Mouse (Mus musculus) MEL (cell line): ENCODE data around the gene Jdp2. TPM values are rescaled to one million over a fixed set of nuclear protein-coding genes. Genes with fewer than 3 reads are reported as not detected.

ENCODE experiments used
- DNase-seq: peaks from one replicate; pipeline ENCODE4 v3.0.0; 2011; ENCODE audit warnings: low read depth, low spot score
- H3K27ac ChIP-seq: 2 replicates; pipeline ENCODE4 v1.5.1; 2012; ENCODE audit warnings: low read depth, mild to moderate bottlenecking, control low read depth, low read length, moderate library complexity; ENCODE audit not compliant: control insufficient read depth
- H3K27me3 ChIP-seq, 2 experiments: fragments of 150-350 bp in 1 of 2; sonication (generic) in 1 of 2; 2 replicates each; pipeline ENCODE4 v1.6.1; 2012; ENCODE audit warnings: low read length in 2 of 2, mild to moderate bottlenecking in 2 of 2, improper control_type of control experiment in 1 of 2, moderate library complexity in 1 of 2; ENCODE audit not compliant: insufficient read depth in 2 of 2, control insufficient read depth in 1 of 2
- H3K36me3 ChIP-seq, 2 experiments: 2 replicates each; pipeline ENCODE4 v1.6.1; 2012 to 2014; ENCODE audit warnings: low read length in 2 of 2, improper control_type of control experiment in 1 of 2, inconsistent platforms in 1 of 2, mild to moderate bottlenecking in 1 of 2; ENCODE audit not compliant: insufficient read depth in 2 of 2, control insufficient read depth in 1 of 2
- H3K4me1 ChIP-seq, 2 experiments: fragments of 150-350 bp in 1 of 2; sonication (generic) in 1 of 2; 2 replicates each; pipeline ENCODE4 v1.6.1; 2012; ENCODE audit warnings: low read length in 2 of 2, improper control_type of control experiment in 1 of 2, mild to moderate bottlenecking in 1 of 2; ENCODE audit not compliant: insufficient read depth in 2 of 2, control insufficient read depth in 1 of 2
- H3K4me3 ChIP-seq, 2 experiments: fragments of 150-350 bp in 1 of 2; sonication (generic) in 1 of 2; 2 replicates each; pipeline ENCODE4 v1.5.1; 2012; ENCODE audit warnings: low read depth in 2 of 2, low read length in 2 of 2, mild to moderate bottlenecking in 2 of 2, moderate library complexity in 2 of 2, control low read depth in 1 of 2, improper control_type of control experiment in 1 of 2; ENCODE audit not compliant: control insufficient read depth in 1 of 2, insufficient read depth in 1 of 2
- H3K79me2 ChIP-seq: 2 replicates; pipeline ENCODE4 v1.6.1; 2012; ENCODE audit warnings: mild to moderate bottlenecking, low read length, moderate library complexity; ENCODE audit not compliant: control insufficient read depth, poor library complexity, insufficient read depth
- H3K9ac ChIP-seq: 2 replicates; pipeline ENCODE4 v1.6.1; 2012; ENCODE audit warnings: low read depth, mild to moderate bottlenecking, control low read depth, low read length, moderate library complexity; ENCODE audit not compliant: control insufficient read depth, poor library complexity, severe bottlenecking
- H3K9me3 ChIP-seq: fragments of 150-350 bp; sonication (generic); replicated peaks from 2 replicates; pipeline ENCODE4 v1.6.1; 2012; ENCODE audit warnings: mild to moderate bottlenecking, low read length, improper control_type of control experiment, moderate library complexity; ENCODE audit not compliant: insufficient read depth
- BHLHE40 ChIP-seq: IDR thresholded peaks from 2 replicates; pipeline ENCODE4 v1.6.1; 2012; ENCODE audit warnings: low read depth, mild to moderate bottlenecking, inconsistent platforms, low read length, improper control_type of control experiment, borderline replicate concordance
- CHD1 ChIP-seq: IDR thresholded peaks from 2 replicates; pipeline ENCODE4 v1.6.1; 2012; ENCODE audit warnings: low read depth, mild to moderate bottlenecking, inconsistent platforms, low read length, improper control_type of control experiment
- E2F4 ChIP-seq: IDR thresholded peaks from 2 replicates; pipeline ENCODE4 v1.6.1; 2011; ENCODE audit warnings: low read depth, low read length, improper control_type of control experiment, borderline replicate concordance
- ETS1 ChIP-seq: IDR thresholded peaks from 2 replicates; pipeline ENCODE4 v1.6.1; 2012; ENCODE audit warnings: low read depth, mild to moderate bottlenecking, inconsistent platforms, low read length, improper control_type of control experiment, moderate library complexity
- GATA1 ChIP-seq: IDR thresholded peaks from 2 replicates; pipeline ENCODE4 v1.6.1; 2011; ENCODE audit warnings: low read depth, low read length, improper control_type of control experiment
- KAT2A ChIP-seq: conservative IDR thresholded peaks from 2 replicates; pipeline ENCODE4 v1.6.1; 2012; ENCODE audit warnings: low read depth, low read length, improper control_type of control experiment, inconsistent platforms
- MAFK ChIP-seq: IDR thresholded peaks from 2 replicates; pipeline ENCODE4 v1.6.1; 2011; ENCODE audit warnings: low read depth, mild to moderate bottlenecking, low read length, improper control_type of control experiment, borderline replicate concordance
- MAX ChIP-seq: IDR thresholded peaks from 2 replicates; pipeline ENCODE4 v1.6.1; 2011; ENCODE audit warnings: low read length, improper control_type of control experiment
- MXI1 ChIP-seq: IDR thresholded peaks from 2 replicates; pipeline ENCODE4 v1.6.1; 2011; ENCODE audit warnings: mild to moderate bottlenecking, low read depth, low read length, improper control_type of control experiment
- NELFE ChIP-seq: IDR thresholded peaks from 2 replicates; pipeline ENCODE4 v1.6.1; 2011; ENCODE audit warnings: low read depth, low read length, improper control_type of control experiment
- POLR2AphosphoS2 ChIP-seq: IDR thresholded peaks from 2 replicates; pipeline ENCODE4 v1.6.1; 2011; ENCODE audit warnings: low read length, improper control_type of control experiment
- RAD21 ChIP-seq: IDR thresholded peaks from 2 replicates; pipeline ENCODE4 v1.6.1; 2011; ENCODE audit warnings: mild to moderate bottlenecking, low read depth, low read length, improper control_type of control experiment
- TCF12 ChIP-seq: IDR thresholded peaks from 2 replicates; pipeline ENCODE4 v1.6.1; 2014; ENCODE audit warnings: low read depth, mild to moderate bottlenecking, inconsistent platforms, low read length, improper control_type of control experiment, moderate library complexity
- USF1 ChIP-seq: IDR thresholded peaks from 2 replicates; pipeline ENCODE4 v1.6.1; 2014; ENCODE audit warnings: low read depth, mild to moderate bottlenecking, inconsistent platforms, low read length, improper control_type of control experiment, moderate library complexity
- ZC3H11A ChIP-seq: IDR thresholded peaks from 2 replicates; pipeline ENCODE4 v1.6.1; 2012; ENCODE audit warnings: low read depth, mild to moderate bottlenecking, inconsistent platforms, low read length, improper control_type of control experiment
- ZKSCAN1 ChIP-seq: IDR thresholded peaks from 2 replicates; pipeline ENCODE4 v1.6.1; 2012; ENCODE audit warnings: low read depth, mild to moderate bottlenecking, inconsistent platforms, low read length, improper control_type of control experiment, moderate library complexity
- polyA plus RNA-seq, 2 experiments: library from polyadenylated mRNA; stranded (reverse) in 1 of 2; unstranded in 1 of 2; fragments of >175 nt in 1 of 2; fragments of >200 nt in 1 of 2; gene quantifications; 2 replicates each; pipeline versions ENCODE4 v1.2.1 to v1.2.4; 2012; ENCODE audit warnings: low replicate concordance in 2 of 2, low read depth in 1 of 2; ENCODE audit not compliant: insufficient read length in 2 of 2, insufficient read depth in 1 of 2, missing spikeins in 1 of 2
- total RNA-seq: library from RNA; depleted of rRNA; stranded (reverse); fragments of 300-350 nt; gene quantifications from 2 replicates; pipeline ENCODE4 v1.2.3, GENCODE M21; 2012

The Jdp2 gene
- total and polyA plus RNA-seq, 3 experiments = 2.3 to 9.1 TPM; not detected in 1

DNA sequence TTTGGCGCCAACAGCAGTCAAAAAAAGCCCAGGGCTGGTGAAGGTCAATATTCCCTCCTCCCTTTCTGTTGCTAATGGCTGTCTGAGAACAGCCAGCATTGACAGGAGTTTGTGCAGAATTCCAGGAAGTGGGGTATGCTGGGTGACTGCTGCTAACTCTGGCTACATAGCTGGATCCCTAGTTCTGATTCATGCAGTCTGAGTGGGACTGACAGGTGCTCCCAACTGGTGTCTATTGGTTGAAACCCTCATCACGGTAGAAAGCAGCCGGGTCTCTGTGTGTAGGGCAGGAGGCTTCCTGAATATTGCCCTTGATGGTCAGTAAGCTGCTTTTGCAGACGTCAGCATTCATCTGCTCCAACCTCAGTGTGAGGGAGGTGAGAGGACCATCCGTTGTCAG is 19.6 kb downstream of the Jdp2 start:
- Histone ChIP-seq H3K27ac (no peak overlapping the region), H3K36me3 (no peaks in the 10 kb centered on the region), H3K9me3 (no peaks in the 10 kb centered on the region), H3K79me2 (no peaks in the 10 kb centered on the region), H3K4me3 (no peak overlapping the region), H3K4me1 (no peaks in the 10 kb centered on the region), H3K27me3 (no peaks in the 10 kb centered on the region), H3K9ac (no peak overlapping the region)
- no peak for DNase-seq
- no peak for TF ChIP-seq GATA1
- TF ChIP-seq ZC3H11A = no peak

- Histone ChIP-seq H3K27me3 (no peaks in the 10 kb centered on the region), H3K4me1 (no peaks in the 10 kb centered on the region), H3K36me3 (no peaks in the 10 kb centered on the region), H3K79me2 (no peaks in the 10 kb centered on the region), H3K4me3 (no peak overlapping the region), H3K27ac (no peak overlapping the region), H3K9me3 (no peaks in the 10 kb centered on the region), H3K9ac (no peak overlapping the region)
- no peak for DNase-seq
- no peak for TF ChIP-seq BHLHE40
- no peak for TF ChIP-seq E2F4
- no peak for TF ChIP-seq TCF12
- no peak for TF ChIP-seq KAT2A
- no peak for TF ChIP-seq ZKSCAN1
- TF ChIP-seq POLR2AphosphoS2 = no peak
- no peak for TF ChIP-seq NELFE
- no peak for TF ChIP-seq ETS1
- no peak for TF ChIP-seq RAD21
- no peak for TF ChIP-seq CHD1
- TF ChIP-seq USF1 = no peak
Observed at GRCm38 (mm10) chr12:85619283-85619897, 20.6 kb downstream of the Jdp2 start.

GRCm38 (mm10) chr12:85619898-85620443 is 21.1 kb downstream of the Jdp2 start:
- H3K4me3 ChIP-seq = no peak overlapping the region
- no peaks in the 10 kb centered on the region for H3K4me1 ChIP-seq
- no peak overlapping the region for H3K27ac ChIP-seq
- H3K27me3 ChIP-seq = no peaks in the 10 kb centered on the region
- no peaks in the 10 kb centered on the region for H3K36me3 ChIP-seq
- no peaks in the 10 kb centered on the region for H3K9me3 ChIP-seq
- H3K79me2 ChIP-seq = no peaks in the 10 kb centered on the region
- no peak for DNase-seq
- no peak for TF ChIP-seq MXI1
- TF ChIP-seq MAFK = no peak
- no peak for TF ChIP-seq MAX
- H3K9ac ChIP-seq = no peak overlapping the region
